Mouse (Mus musculus) heart, embryonic 10.5 days (tissue): ENCODE data around the gene Rassf3. TPM values are rescaled to one million over a fixed set of nuclear protein-coding genes. Genes with fewer than 3 reads are reported as not detected.

ENCODE experiments used
- DNase-seq: peaks from one replicate; pipeline ENCODE4 v3.0.0-alpha.2; 2017; ENCODE audit warnings: low spot score
- H3K27ac ChIP-seq: fragments of 300-500 bp; sonication (generic); 2 replicates; pipeline ENCODE4 v1.5.1; 2016; ENCODE audit warnings: mild to moderate bottlenecking
- H3K27me3 ChIP-seq: fragments of 300-500 bp; sonication (generic); 2 replicates; pipeline ENCODE4 v1.6.1; 2016; ENCODE audit warnings: mild to moderate bottlenecking; ENCODE audit not compliant: poor library complexity, insufficient read depth, severe bottlenecking
- H3K36me3 ChIP-seq: fragments of 300-500 bp; sonication (generic); 2 replicates; pipeline ENCODE4 v1.6.1; 2016; ENCODE audit warnings: mild to moderate bottlenecking, moderate library complexity
- H3K4me1 ChIP-seq: fragments of 300-500 bp; sonication (generic); 2 replicates; pipeline ENCODE4 v1.6.1; 2016; ENCODE audit warnings: mild to moderate bottlenecking
- H3K4me3 ChIP-seq: fragments of 300-500 bp; sonication (generic); 2 replicates; pipeline ENCODE4 v1.5.1; 2016; ENCODE audit warnings: mild to moderate bottlenecking, moderate library complexity
- H3K9me3 ChIP-seq: fragments of 300-500 bp; sonication (generic); 2 replicates; pipeline ENCODE4 v1.6.1; 2016; ENCODE audit warnings: mild to moderate bottlenecking, moderate library complexity
- WGBS: fragments of 180-500 bp; shearing (Covaris S2); methylation state at CpG from one replicate; pipeline ENCODE4 v1.1.7; 2016; 5-methylcytosine and 5-hydroxymethylcytosine counted together
- polyA plus RNA-seq: library from polyadenylated mRNA; unstranded; fragments of >200 nt; fragmentation: Nextera tagmentation; extraction: Ambion mirVana; gene quantifications from 2 replicates; pipeline ENCODE4 v1.2.1, GENCODE M21; 2016

The Rassf3 gene
- polyA plus RNA-seq, 1 experiment from 2014 or later, result 21.1 TPM

DNA sequence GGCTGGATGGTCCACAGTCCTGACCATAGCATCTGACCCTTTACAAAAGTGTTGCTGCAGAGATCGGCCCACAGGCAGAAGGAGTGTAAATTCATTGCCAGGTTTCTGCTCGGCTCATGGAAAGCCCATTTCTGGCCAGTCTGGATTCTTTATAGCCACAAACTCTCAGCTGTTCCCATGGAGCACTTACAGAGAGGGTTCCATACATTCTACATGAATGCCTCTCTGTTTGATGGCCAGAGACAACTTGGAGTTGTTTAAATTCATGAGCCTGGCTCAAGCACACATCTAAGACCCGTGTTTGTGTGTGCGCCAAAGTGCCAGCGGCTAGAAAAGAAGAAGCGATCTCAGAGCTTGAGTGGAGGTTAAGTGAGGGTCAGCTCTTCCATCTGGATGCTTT is 81.9 kb downstream of the Rassf3 start:
- H3K4me3 ChIP-seq, result no peak overlapping the region
- 82% methylated on average over 6 of the region's 6 CpGs for WGBS
- DNase-seq, result no peak
- peaks cover 29% of the 10 kb centered on the region for H3K4me1 ChIP-seq
- H3K36me3 ChIP-seq, result peaks cover 71% of the 10 kb centered on the region
- H3K9me3 ChIP-seq, result no peaks in the 10 kb centered on the region
- H3K27me3 ChIP-seq, result no peaks in the 10 kb centered on the region
- peak overlapping the region; percentile 62; the same call in 1 of the 2 replicates for H3K27ac ChIP-seq

DNA sequence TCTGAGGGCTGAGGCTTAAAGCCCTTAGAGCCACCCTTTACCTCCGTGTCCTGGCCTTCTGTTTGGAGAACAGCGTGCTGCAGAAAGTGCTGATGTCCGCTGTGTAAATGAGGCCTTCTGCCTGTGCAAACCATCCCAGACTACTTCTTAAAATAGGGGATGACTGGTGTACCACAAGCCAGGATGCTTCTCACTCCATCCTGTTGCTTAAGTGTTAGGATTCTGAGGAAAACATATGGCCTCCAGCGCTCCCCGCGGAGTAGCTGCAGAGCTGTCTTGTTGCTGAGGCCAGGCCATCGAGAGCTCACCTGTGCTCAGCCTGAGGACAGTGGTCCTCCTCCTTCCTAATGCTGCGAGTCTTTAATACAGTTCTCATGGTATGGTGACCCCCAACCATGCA is 84.2 kb downstream of the Rassf3 start:
- H3K4me1 ChIP-seq, result peaks cover 33% of the 10 kb centered on the region
- peaks cover 87% of the 10 kb centered on the region for H3K36me3 ChIP-seq
- no peak overlapping the region for H3K27ac ChIP-seq
- no peak overlapping the region for H3K4me3 ChIP-seq
- H3K9me3 ChIP-seq, result no peaks in the 10 kb centered on the region
- no peaks in the 10 kb centered on the region for H3K27me3 ChIP-seq
- no peak for DNase-seq
- 91% methylated on average over 8 of the region's 8 CpGs for WGBS

DNA sequence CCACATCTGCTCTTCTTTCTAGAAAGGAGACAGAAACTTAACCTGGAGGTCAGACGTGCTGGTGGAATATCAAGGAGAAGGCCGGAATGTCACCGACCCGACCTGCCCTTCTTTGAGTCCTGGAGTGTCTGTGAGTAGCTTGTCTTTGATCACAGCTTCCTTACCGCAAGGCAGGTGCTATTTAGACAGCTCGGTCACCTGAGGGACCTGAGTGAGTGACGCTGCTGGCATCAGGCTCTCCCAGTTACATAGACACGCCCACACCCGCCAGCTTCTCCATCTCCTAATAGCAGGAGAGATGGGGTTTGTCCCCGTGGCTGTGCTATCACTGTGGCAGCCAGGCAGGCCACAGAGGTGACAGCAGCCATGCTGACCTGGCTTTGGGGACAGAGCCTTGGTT is 85.5 kb downstream of the Rassf3 start:
- H3K27ac ChIP-seq, result no peak overlapping the region
- H3K36me3 ChIP-seq, result peaks cover 79% of the 10 kb centered on the region
- H3K4me1 ChIP-seq, result peaks cover 40% of the 10 kb centered on the region
- 81% methylated on average over 10 of the region's 10 CpGs for WGBS
- no peak for DNase-seq
- no peak overlapping the region for H3K4me3 ChIP-seq
- no peaks in the 10 kb centered on the region for H3K9me3 ChIP-seq
- no peaks in the 10 kb centered on the region for H3K27me3 ChIP-seq

DNA sequence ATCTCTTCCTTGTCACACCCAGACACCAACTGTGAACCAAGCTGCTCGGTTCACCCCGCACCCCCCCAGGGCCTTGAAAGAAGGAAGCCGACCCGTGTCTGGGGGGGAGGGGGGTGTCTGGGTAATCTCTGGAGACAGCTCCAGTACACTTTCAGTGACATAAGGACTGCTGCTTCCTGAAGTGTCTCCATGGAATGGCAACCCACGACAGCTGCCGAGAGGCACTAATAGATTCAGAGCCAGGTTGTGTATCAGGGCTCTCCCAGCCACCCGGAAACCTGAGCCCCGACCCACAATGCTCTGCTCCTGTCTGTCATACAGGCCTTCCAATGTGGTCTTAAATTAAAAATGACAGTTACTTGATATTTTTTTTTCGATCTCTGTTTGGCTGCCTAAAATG is 89.8 kb downstream of the Rassf3 start:
- no peaks in the 10 kb centered on the region for H3K27me3 ChIP-seq
- no peaks in the 10 kb centered on the region for H3K9me3 ChIP-seq
- 40% methylated on average over 9 of the region's 9 CpGs for WGBS
- peak overlapping the region; percentile 35 for H3K4me3 ChIP-seq
- peaks cover 36% of the 10 kb centered on the region for H3K4me1 ChIP-seq
- no peak for DNase-seq
- H3K36me3 ChIP-seq, result peaks cover 67% of the 10 kb centered on the region
- peak overlapping the region; percentile 75 for H3K27ac ChIP-seq

DNA sequence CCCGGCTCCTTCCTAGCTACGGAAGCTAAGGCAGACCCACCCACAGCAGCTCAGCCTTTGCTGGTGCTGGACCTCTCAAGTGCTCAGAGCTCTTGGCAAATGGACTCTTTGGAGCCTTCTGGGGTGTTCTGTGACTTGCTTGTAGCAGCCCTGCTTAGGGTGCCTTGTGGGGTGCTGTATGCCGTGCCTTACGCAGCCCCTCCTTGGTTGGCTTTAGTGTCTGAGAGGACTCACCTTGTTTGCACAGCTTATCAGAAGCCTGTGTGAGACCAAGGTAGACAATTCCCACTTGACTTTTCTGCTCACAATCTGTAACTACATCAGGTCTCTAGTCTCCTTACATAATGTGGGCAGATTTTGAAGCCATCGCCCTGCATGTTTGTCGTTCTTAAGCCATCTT is 90.5 kb downstream of the Rassf3 start:
- peak overlapping the region; percentile 75; the same call in 1 of the 2 replicates for H3K27ac ChIP-seq
- H3K9me3 ChIP-seq, result no peaks in the 10 kb centered on the region
- H3K36me3 ChIP-seq, result peaks cover 67% of the 10 kb centered on the region
- peaks cover 39% of the 10 kb centered on the region for H3K4me1 ChIP-seq
- no peak overlapping the region for H3K4me3 ChIP-seq
- no peaks in the 10 kb centered on the region for H3K27me3 ChIP-seq
- DNase-seq, result no peak
- WGBS, result 87% methylated on average over 6 of the region's 6 CpGs

DNA sequence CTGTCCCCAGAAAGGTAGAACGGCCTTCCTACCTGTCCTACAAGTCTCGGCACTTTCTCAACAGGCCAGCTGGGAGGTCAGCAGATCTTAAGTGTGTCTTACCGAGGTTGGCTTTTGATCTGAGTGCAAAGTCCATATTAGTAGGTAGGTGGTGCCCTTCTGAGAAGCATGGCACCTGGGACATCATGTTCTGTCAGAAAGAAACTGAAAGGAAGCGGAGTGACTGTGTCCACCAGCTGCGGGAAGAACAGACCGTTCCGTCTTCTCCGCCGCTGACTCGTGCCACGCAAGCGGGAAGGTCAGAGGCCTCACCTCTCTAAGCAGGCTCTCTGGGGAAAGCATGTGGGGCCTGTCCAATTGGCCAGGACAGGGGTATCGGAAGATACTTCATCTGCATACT is 91.4 kb downstream of the Rassf3 start:
- 89% methylated on average over 13 of the region's 13 CpGs for WGBS
- Histone ChIP-seq H3K4me1 (peaks cover 36% of the 10 kb centered on the region), H3K9me3 (no peaks in the 10 kb centered on the region), H3K27me3 (no peaks in the 10 kb centered on the region), H3K4me3 (no peak overlapping the region), H3K36me3 (peaks cover 67% of the 10 kb centered on the region), H3K27ac (no peak overlapping the region)
- no peak for DNase-seq

DNA sequence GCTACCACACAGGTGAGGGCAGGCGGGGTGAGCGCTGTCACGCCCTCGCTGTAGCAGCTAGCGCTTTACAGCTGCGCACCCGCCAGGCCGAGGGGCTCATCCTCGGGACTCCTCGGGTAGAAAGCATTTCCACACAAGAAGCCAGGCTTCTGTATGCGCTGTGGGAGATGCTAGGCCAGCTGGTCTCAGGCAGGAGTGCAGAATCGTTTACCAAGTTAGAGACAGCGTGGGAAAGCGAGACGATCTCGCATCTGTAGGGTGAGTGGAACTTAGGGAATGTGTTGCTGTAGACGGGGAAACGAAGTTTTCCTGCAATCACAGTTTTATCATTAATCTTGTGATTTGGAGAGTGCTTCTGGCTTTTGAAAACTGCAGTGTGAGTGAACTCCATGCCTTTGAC is 94.9 kb downstream of the Rassf3 start:
- H3K36me3 ChIP-seq, result peaks cover 79% of the 10 kb centered on the region
- WGBS, result 86% methylated on average over 18 of the region's 18 CpGs
- H3K4me3 ChIP-seq, result no peak overlapping the region

DNA sequence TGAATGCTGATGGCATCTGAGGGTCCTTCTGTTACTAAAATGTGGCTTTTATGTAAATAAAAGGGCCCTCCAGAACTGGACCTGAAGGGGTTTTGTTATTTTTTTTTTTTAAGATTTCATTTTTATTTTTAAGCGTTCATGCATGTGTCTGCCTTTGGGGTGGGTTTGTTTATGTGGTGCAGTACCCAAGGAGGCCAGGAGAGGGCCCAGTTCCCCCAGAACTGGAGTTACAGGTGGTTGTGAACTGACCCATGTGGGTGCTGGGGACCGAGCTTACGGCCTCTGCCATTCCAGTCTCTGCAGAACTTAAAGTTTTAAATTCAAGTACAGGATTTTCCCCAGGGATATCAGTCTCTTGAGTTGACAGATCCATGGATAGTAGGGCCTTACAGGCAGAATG is 96.8 kb downstream of the Rassf3 start:
- WGBS, result 100% methylated on average over 3 of the region's 3 CpGs
- Histone ChIP-seq H3K36me3 (peaks cover 91% of the 10 kb centered on the region), H3K27me3 (no peaks in the 10 kb centered on the region), H3K4me3 (no peak overlapping the region), H3K9me3 (no peaks in the 10 kb centered on the region), H3K4me1 (peaks cover 21% of the 10 kb centered on the region), H3K27ac (no peak overlapping the region)
- no peak for DNase-seq

More for the DNA sequence above, 94.9 kb downstream of the Rassf3 start:
- Histone ChIP-seq H3K9me3 (no peaks in the 10 kb centered on the region), H3K4me1 (peaks cover 22% of the 10 kb centered on the region), H3K27me3 (no peaks in the 10 kb centered on the region), H3K27ac (no peak overlapping the region)
- DNase-seq, result no peak

DNA sequence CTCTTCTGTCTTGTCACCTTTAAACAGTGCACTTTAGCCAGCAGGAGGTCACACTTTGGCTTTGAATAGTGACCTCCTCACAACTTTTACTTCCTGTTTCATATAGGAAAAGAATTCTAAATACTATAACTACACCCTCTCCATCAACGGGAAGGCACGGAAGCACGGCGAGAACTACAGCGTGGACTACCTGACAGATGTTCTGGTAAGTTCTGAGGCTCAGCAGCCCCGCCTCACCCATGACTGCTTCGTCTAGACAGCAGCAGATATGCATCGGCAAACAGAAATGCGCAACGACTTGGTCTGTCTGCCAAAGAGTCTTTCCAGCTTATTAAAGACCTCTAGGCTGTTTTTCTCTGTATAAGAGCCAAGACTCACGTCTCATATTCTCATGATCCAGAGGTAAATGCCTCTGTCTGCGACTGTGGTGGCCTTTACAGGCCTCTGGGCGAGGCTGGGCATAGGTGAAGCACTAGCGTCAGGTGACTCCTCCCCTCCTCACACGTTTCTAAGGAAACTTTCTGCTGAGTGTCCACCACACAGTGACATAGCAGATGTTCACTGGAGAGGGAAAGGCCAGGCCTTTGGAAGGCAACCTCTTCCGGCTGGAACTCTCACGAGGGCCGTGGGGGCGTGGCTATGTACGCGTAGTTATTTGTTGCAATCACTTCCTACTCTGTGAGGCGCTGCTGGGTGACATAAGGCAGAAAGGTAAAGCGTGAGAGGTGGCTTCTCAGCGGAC is 99.4 kb downstream of the Rassf3 start:
- Histone ChIP-seq H3K4me3 (no peak overlapping the region), H3K36me3 (peaks cover 89% of the 10 kb centered on the region), H3K9me3 (no peaks in the 10 kb centered on the region), H3K4me1 (peaks cover 13% of the 10 kb centered on the region), H3K27ac (no peak overlapping the region), H3K27me3 (no peaks in the 10 kb centered on the region)
- 91% methylated on average over 24 of the region's 24 CpGs for WGBS
- no peak for DNase-seq

DNA sequence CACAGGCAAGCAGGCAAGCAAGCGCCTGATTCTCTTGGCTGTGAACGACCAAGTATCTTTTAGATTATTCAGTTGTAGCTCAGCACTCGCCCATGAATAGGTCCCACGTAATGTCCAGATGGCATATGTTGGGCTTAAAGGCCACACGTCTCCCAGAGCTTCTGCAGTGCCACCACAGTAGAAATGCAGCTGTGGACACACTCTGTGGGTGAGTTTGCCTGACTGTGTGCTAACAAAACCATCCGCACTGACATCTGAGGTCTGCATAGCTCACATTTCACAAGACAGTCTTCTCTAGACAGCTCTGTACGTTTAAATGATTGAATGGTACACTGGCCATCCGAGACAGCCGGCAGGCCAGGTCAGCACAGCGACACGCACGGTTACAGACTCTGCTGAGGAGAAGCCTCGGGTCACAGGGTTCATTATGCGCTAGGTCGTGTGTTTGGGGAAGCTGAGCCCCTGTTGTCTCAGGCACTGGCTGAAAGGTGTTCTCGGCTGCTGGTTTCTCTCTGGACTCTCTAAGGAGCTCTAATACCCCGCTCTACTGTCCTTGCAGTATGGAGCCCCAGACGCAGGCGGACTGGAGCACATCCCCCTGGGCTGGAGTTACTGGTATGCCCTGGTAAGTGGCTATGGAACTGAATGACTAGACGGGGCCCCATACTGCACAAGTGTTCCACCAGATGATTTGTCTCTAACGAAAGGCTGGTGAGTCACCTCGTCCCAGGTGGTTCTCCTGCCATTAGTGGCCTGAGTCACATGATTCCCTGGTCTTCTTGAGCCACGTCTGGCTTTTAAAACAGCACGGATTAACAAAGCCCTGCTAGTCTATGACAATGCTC is 100.3 kb downstream of the Rassf3 start:
- H3K9me3 ChIP-seq, result no peaks in the 10 kb centered on the region
- H3K4me3 ChIP-seq, result no peak overlapping the region
- H3K4me1 ChIP-seq, result peaks cover 11% of the 10 kb centered on the region
- WGBS, result 78% methylated on average over 24 of the region's 24 CpGs
- no peak for DNase-seq
- no peak overlapping the region for H3K27ac ChIP-seq
- peaks cover 87% of the 10 kb centered on the region for H3K36me3 ChIP-seq
- no peaks in the 10 kb centered on the region for H3K27me3 ChIP-seq

DNA sequence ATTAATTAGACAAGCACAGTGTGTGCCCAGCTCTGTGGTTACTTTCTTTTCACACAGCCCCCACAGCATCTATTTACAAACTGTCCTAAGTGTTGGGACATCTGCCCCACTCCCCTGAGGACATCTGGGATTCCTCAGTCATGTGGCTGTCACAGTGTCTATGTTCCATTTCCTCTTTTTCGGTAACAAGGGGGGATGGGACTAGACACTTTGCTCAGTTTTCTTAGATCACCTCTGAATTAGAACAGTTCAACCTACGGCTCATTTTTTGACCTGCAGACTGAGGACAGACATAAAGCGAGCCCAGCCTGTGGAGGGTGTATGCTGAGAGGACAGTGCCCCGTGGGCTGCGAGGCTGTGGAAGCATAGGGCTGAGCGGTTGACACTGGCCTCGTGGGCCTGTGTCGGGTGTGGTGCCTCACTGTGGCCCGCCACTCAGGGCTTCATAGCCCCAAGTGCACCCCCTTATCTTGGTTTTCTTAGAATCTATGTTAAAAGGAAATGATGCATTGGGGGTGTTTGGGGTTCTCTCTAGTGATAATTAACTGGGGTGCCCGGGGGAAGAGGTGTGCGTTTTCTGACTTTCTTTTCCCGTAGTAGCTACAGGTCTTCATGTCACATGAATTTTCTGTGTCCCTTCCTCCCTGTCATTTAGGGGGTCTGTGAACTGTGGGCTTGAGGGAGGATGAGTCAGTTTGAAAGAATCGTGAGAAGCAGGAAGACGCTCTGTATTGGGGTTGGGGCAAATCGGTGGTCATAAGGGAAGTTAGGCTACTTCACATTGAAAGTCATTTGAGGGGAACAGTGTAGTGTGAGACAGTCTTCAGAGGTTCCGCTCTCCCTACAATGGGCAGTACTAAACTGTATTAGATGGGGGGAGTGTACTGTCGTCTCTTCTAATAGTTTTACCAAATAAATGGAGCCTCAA is 101.2 kb downstream of the Rassf3 start:
- 78% methylated on average over 17 of the region's 17 CpGs for WGBS
- peaks cover 87% of the 10 kb centered on the region for H3K36me3 ChIP-seq
- peaks cover 11% of the 10 kb centered on the region for H3K4me1 ChIP-seq
- no peaks in the 10 kb centered on the region for H3K9me3 ChIP-seq
- no peak overlapping the region for H3K4me3 ChIP-seq
- no peak for DNase-seq
- H3K27ac ChIP-seq, result no peak overlapping the region
- H3K27me3 ChIP-seq, result no peaks in the 10 kb centered on the region

DNA sequence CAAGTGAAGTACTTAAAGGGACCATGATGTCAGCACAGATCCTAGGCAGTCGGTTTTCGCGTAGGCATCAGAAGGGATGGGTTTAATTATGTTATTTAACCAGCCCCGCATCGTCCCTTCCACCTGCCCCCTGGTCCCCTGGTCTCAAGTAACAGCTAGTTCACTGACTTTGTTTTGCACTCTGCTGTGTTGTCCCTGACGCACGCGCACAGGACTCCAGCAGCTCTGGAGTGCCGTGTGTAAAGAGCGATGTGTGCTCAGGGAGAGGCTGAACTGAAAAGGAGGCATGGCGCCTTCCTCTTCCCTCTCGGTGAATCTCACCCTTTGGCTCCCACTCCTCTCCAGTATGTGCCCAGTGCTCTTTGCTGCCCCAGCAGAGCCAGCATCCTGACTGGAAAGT is 102.1 kb downstream of the Rassf3 start:
- H3K9me3 ChIP-seq, result no peaks in the 10 kb centered on the region
- peaks cover 83% of the 10 kb centered on the region for H3K36me3 ChIP-seq
- no peak overlapping the region for H3K27ac ChIP-seq
- no peak for DNase-seq
- no peak overlapping the region for H3K4me3 ChIP-seq
- peaks cover 11% of the 10 kb centered on the region for H3K4me1 ChIP-seq
- 85% methylated on average over 12 of the region's 12 CpGs for WGBS
- no peaks in the 10 kb centered on the region for H3K27me3 ChIP-seq
